Mouse (Mus musculus) gastrocnemius, adult 8-10 months (tissue): ENCODE measurements around the gene Mcu. TPM values are rescaled to one million over a fixed set of nuclear protein-coding genes. Genes with fewer than 3 reads are reported as not detected.

Experiments used
- DNase-seq, 2 experiments: peaks; one replicate each; pipeline ENCODE4 v3.0.0; 2022; ENCODE audit warnings: low spot score in 2 of 2
- total RNA-seq, 4 experiments: library from RNA; stranded (reverse); gene quantifications; 2 replicates each; pipeline ENCODE4 v1.2.4; 2022

The Mcu gene
- total RNA-seq, 4 experiments from 2014 or later, result 37.1 to 42.2 (median 41.1) TPM

DNA sequence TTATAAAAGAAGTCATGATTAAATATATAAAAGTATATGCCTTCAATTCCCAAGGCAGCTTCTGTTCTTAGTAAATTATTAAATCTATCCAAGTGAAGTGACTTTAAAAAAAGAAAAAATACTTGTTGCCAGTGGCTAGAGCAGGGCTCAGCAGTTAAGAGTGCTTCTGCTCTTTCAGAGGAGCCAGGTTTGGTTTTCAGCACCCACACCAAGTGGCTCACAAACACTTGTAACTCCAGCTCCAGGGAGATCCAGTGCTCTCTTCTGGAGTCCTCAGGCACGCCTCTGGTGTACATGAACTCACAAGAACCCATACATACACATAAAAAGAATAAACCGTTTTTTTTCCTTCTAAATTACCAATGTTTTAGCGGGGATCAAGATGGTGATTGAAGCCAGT lies 116.3 kb downstream of the Mcu start:
- no peak for DNase-seq

GRCm38 (mm10) chr10:59497019-59497418 lies 119.5 kb downstream of the Mcu start:
- DNase-seq, result no peak

- DNase-seq, result no peak
Measured at GRCm38 (mm10) chr10:59494917-59495316, 121.6 kb downstream of the Mcu start.

DNA sequence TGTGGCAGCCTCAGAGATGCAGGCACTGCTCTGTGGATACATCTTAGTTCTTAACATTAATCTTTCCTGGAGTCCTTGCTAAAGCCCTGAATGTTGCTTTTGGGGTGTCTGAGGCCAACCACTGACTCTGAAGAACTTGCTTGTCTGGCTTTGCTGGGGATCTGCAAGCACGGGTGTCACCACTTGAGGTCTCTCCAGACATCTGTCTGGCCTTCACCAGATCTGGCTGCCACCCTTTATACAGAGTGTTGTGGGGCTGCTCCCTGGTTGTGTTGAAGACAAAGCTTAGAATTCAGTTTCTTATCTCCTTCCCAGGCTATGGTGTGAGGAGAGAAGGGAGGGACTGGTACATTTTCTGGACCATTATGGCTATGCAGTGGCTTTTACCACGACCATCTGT lies 122.4 kb downstream of the Mcu start:
- DNase-seq, result no peak

- no peak for DNase-seq
Measured at GRCm38 (mm10) chr10:59490920-59491319, 125.6 kb downstream of the Mcu start.

- DNase-seq, result peak; percentile 21 to 58
Measured at GRCm38 (mm10) chr10:59489411-59489810, 127.1 kb downstream of the Mcu start.

GRCm38 (mm10) chr10:59487351-59487750 lies 129.1 kb downstream of the Mcu start:
- no peak for DNase-seq

DNA sequence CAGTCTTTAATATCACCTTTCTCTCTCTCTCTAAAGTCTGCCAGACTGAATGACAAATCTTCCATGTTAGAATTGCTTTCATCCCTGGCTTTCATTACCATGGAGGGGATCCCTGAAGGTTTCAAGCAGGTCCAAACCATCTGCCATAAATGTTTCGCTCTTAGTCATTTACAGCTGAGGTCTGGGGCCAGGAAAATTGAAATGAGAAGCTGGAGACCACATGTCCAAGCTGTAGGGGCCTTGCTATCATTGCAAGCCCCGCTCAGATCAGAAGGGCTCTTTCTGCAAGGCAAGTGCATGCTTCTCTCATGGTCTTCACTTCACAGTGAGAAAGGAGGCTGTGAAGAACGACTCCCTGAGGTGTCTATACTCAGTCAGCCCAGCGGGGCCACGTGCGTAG lies 132.2 kb downstream of the Mcu start:
- no peak for DNase-seq

GRCm38 (mm10) chr10:59481381-59481780 lies 135.1 kb downstream of the Mcu start:
- DNase-seq, result no peak

GRCm38 (mm10) chr10:59470451-59470850 lies 146.0 kb downstream of the Mcu start:
- peak; percentile 28 to 52 for DNase-seq

- no peak for DNase-seq
Measured at GRCm38 (mm10) chr10:59467297-59467696, 149.2 kb downstream of the Mcu start.

DNA sequence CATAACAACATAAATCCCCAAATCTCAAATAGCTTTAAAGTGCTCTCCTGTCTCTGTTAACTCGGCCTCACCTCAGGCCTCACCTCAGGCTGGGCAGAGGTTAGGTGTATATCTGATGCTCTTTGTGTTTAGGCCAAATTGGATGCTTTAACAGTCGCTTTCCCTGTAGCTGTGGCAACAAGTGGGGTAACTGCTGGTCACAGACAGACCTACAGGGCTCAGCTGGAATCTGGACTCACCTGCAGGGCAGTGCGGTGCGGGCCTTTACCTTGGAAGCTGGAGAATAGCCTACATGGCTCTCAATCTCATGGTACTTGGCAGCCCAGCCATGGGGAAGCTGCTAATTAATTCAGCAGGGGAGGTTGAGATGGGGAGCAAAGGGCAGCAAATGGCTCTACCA lies 149.9 kb downstream of the Mcu start:
- DNase-seq, result no peak

- DNase-seq, result no peak
Measured at GRCm38 (mm10) chr10:59465546-59465945, 150.9 kb downstream of the Mcu start.

DNA sequence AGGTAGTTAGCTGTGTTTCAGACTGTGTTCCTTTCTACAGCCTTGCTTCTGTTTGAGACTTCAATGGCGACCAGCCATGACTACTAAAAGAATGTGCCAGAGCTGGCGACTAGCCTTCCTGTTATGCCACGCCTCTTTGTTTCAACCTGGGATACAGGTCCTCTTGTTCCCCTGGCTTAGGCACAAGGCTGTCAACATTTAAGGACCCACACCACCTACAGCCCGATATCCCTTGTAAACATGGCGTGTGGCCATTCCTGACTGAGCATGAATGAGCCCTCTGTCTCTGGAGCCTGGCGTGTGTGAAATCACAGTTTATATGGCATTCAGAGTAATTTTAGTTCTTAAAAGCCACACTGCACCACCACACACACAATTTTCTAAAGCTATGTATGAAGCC lies 154.2 kb downstream of the Mcu start:
- DNase-seq, result no peak

GRCm38 (mm10) chr10:59459767-59460166 lies 156.7 kb downstream of the Mcu start:
- no peak for DNase-seq

GRCm38 (mm10) chr10:59454631-59455030 lies 161.9 kb downstream of the Mcu start:
- DNase-seq, result no peak

DNA sequence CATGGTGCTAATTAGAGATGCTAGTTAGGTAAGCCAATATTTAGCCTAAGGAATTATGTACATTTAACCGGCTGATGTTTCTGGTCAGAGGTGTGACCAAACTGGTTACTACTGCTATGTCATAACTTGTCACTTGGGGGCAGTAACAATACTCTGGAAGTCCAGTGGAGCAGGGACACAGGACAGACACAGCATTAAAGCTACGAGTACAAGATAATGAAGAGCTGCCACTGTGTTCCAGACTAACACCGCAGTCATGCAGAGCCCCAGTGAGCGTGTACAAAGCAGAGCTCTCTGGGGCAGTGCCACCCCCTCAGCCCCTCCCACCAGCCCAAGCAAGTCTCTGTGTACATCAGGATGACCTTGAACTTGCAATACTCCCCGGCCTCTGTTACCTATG lies 164.7 kb downstream of the Mcu start:
- DNase-seq, result no peak

DNA sequence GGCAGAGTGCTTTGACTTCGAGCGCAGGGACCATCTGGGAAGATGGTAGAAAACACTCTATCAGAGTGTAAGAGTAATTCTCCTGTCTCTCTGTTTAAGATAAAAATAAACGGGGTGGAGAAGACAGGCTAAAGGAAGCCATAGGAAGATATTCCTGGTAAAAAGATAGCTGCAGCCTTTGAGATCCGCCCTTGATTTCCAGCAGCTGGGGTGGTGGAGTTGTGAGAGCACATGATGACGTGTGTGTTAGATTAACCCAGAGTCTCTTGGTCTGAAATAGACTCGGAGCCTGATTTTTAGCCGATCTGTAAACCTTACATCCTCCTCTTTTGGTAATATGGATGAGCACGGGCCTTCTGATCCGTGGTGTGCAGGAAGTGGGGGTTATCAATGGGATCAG lies 168.9 kb downstream of the Mcu start:
- DNase-seq, result no peak

- no peak for DNase-seq
Measured at GRCm38 (mm10) chr10:59446911-59447437, 169.5 kb downstream of the Mcu start.

DNA sequence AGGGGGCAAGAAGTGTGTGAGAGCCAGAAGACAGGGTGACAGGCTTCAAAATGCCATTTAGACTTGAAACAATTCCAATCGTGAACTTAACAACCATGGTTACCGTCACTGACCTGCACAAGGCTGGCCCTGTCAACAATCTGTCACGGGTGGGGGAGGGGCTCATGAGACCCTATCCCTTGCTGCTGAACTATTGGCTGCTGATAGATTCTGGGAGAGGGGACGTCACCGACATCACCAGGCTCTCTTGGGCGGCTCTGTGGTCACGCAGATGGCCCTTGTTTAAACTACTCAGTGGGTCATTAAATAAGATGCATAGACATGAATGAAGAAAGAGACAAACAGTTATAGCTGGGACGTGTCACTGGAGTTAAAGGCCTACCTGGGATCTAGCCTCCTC lies 171.9 kb downstream of the Mcu start:
- no peak for DNase-seq

DNA sequence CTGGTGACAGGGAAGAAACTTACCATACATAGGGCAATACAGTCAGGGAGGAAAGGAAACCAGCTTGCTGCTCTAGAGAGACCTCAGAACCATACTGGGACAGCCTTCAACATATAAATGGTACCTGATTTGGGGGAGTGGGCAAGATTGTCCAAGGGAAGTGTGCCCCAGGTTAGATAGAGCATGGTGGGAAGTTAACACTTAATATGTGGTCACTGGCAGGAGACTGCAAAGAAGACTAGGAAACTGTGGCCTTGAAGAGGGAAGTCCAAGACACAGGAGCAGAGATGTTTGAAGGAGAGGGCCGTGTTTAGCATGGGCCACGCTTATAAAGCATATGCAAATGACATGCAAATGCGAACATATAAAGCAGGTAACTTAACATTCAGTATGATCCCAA lies 172.4 kb downstream of the Mcu start:
- no peak for DNase-seq

DNA sequence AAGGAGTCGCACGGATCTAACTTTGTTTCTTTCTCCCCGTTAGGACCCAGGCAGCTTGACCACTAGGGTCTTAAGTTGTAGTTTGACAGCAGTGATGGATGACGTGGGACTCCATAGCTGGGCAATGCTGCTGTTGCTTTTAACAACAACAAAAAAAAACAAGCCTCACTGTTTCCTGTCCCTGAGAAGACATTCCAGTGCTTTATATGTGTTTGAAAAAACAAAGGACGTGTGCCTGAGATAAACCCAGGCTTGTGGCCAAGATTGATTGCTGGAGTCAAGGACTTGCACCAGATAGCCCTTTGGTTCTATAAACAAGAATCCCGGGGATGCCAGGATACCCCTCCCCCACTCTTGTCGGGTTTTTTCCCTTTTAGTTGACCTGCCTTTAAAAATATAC lies 173.3 kb downstream of the Mcu start:
- DNase-seq, result no peak

- DNase-seq, result no peak
Measured at GRCm38 (mm10) chr10:59441735-59442134, 174.8 kb downstream of the Mcu start, which contains the start of gene Oit3. Gene Oit3, minus strand, starts transcription at chr10:59441778.

- no peak for DNase-seq
Measured at GRCm38 (mm10) chr10:59440177-59440576, 176.3 kb downstream of the Mcu start.
